Mouse (Mus musculus): ENCODE measurements around the gene Arl15.

Arl15 gene

GRCm38 (mm10) chr13:113846413-113846812 lies 52.1 kb downstream of the Arl15 start:
- DNase-seq, result no peak

GRCm38 (mm10) chr13:113850431-113851034 lies 56.2 kb downstream of the Arl15 start:
- peak in 1 of 2 experiments; percentile 24 for DNase-seq

DNA sequence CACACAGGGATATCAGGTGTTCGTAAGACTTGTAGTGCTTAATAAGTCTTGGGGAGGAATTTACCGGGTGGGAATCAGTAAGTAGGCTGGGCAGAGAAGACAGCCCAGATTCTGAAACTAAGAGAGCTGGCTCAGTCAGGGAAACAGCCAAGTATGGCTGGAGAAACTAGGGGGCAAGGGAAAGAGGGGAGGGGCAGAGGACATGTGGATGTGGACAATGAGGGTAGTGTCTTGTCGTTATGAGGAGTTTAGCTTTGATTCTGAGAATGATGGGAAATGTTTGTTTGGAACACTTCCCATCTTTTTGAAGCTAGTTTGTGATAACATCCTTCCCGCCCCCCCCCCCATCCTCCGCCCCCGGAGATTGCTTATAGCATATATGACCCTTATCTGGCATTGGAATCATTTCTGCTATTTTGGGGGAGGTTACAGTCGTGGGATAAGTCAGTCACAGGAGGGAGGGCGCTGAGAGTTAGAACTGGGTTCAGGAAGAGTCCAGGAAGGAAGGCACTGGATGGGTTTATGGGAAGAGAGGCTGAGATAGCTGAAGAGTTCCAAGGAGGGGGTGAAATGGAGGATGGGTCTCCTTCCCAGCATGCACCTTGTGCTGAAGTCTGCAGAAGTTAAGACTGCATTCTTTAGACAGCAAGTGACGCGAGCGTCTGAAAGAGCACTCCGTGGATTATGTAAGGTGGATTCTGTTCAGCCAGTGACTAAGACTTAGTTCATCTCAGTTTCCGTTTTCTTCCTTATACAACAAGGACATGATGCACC lies 57.5 kb downstream of the Arl15 start:
- DNase-seq, result no peak

DNA sequence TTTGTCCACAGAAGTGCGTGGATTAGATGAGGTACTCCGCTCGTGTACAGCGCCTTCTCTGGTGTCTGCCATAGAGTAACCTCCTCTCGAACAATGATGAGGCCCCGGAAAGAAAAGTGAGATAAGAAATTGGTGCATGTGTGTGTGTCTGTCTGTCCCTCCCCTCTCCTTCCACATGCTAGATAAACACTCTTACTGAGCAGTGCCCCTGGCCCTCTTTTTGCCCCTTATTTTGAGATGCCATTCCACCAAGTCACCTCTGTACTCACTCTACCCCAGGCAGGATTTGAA lies 58.0 kb downstream of the Arl15 start:
- no peak for DNase-seq

GRCm38 (mm10) chr13:113854146-113854545 lies 59.8 kb downstream of the Arl15 start:
- no peak for DNase-seq

GRCm38 (mm10) chr13:113854551-113855312 lies 60.4 kb downstream of the Arl15 start:
- no peak for DNase-seq

GRCm38 (mm10) chr13:113856946-113857345 lies 62.6 kb downstream of the Arl15 start:
- DNase-seq, result no peak

DNA sequence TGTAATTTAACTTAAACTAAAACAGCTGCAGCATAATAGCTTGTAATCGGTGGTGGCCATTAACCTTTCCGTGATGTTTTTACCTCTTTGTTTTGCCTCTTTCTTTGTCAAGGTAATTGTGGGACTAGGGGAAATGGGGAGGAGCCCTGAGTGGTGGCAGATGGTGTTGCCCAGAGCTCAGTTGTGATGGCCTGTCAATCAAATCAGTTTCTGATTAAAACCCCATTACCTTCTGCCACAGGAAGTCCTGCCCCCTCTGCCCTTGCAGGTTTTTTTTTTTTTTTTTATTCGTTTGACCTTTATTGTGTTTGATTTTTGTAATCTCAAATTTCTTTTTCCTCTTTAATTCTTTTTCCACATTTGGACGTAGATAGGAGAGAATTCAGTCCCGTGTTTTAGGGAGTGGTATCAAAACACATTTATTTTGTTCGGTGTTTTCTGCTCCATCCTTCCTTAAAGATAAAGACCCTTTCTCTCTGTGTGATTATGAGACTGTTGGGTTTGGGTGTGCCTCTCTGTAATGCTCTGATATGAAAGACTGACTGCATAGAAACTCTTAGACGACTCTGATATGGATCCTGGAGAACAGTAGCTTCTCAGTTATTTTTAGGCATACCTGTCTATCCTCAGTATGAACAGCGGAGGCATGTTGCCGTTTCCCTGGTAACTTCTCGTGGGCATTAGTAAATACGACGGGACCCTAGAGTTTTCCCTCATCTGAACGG lies 64.5 kb downstream of the Arl15 start:
- DNase-seq, result no peak

DNA sequence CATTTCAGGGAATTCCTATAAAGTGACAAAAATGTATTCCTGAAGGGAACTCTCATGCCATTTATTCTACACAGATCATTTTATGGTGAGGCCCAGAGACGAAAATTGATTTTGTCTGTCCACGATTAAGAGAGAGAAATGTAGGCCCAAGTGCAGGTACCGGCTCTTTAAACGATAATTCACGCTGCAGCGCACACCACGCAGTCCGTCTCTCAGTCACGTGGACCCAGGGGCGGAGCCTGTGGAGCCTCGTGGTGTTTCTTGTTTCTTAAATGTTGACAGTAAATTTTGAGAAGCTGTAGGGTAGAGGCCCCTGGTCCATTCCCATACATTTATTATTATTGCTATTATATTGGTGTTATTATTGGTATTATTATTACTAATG lies 65.1 kb downstream of the Arl15 start:
- DNase-seq, result no peak

DNA sequence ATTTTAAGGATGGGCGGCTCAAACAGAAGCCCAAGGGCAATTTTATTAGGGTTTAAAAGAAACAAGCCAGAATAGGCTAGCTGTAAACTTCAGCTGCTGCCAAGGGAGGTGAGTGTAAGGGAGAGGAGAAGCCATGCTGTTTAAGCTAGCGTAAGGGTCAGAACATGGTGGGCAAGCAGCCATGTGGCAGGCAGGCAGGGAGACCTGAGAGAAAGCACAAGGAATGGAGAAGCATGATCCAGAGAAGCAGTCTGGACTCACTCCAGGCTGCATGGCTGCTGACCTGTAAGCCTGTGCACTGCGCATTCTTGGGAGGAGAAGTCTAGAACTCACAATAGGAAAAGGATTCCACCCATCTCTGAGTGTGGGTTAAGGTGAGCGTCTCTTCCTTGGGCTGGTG lies 66.5 kb downstream of the Arl15 start:
- peak in 1 of 2 experiments; percentile 32 for DNase-seq

DNA sequence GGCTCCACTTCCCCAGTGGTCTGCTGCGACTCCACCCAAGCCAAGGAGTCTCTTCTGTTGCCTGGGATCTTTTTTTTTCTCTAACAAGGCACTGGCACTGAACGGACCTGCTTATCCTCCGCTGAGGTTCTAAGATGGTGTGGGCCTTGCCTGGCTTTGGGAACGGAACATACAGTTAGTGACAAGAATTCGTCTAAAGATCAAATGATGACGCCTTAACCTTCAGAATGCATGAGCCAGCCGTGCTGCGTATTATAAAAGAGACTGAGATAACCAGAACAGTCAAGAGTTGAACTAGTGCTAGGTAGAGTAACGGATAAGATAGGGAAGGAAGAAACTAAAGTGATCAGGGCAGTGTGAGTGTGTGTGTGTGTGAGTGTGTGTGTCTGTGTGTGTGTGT lies 66.9 kb downstream of the Arl15 start:
- no peak for DNase-seq

DNA sequence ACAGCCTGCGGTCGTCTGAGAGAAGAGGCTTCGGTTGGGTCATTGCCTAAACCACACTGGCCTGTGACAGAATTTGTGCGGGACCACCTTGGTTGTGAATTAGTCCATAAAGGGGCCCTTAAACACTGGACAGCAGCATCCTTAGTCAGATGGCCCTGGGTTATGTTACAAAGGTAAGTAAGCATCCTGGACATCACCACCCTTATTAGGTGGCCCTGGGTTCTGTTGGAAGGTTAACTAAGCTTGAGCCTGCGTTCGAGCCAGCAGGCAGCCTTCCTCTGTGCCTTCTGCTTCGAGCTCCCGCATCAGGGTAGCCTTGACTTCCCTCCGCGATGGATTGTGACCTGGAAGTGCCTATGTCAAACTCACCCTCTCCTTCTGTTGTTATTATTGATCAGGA lies 68.6 kb downstream of the Arl15 start:
- DNase-seq, result no peak

- DNase-seq, result no peak
Measured at GRCm38 (mm10) chr13:113863688-113864087, 69.4 kb downstream of the Arl15 start.

GRCm38 (mm10) chr13:113864278-113864677 lies 70.0 kb downstream of the Arl15 start:
- DNase-seq, result no peak

- peak; percentile 50 to 59 for DNase-seq
Measured at GRCm38 (mm10) chr13:113864893-113865292, 70.6 kb downstream of the Arl15 start.

- DNase-seq, result no peak
Measured at GRCm38 (mm10) chr13:113865378-113865777, 71.1 kb downstream of the Arl15 start.

GRCm38 (mm10) chr13:113865806-113866205 lies 71.5 kb downstream of the Arl15 start:
- peak; percentile 43 to 56 for DNase-seq

DNA sequence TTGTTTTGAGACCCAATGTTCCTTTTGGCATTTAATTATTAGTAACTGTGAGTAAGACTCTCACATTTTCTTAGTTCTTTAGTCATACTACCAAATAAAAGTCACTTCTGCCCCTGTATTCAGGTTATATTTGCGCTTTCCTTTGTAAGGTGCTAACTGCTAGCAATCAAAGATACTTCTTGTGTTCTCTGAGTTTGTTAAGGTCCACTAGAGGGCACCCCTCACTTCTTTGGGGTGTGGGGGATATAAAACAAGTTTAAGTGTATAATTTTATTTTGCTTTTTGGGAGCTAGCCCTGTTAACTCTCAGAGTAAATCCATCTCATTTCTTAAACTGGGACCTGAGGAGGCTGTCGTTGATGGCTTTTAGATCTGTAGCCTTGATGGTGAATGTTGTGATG lies 73.4 kb downstream of the Arl15 start:
- no peak for DNase-seq

GRCm38 (mm10) chr13:113869212-113870205 lies 75.2 kb downstream of the Arl15 start:
- peak; percentile 60 to 70 for DNase-seq

- no peak for DNase-seq
Measured at GRCm38 (mm10) chr13:113870403-113870802, 76.1 kb downstream of the Arl15 start.

DNA sequence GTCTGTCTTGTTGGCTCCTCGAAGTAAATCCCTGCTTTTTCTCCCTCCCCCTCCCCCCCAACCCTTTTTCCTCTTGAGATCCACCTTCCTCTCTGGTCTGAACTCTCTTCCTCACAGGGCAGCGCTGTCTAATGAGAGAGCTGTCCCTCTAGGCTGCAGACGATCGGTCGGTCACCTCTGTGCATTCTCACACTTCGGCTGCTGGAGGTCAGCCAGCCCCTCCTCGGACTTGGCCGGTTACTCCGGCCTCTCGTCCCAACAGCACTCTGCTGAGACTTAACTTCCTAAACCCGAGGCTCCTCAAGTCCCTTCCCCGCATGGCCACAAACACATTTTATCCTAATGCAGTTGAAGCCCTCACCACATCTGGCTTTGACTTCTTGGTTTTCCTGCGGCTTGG lies 77.5 kb downstream of the Arl15 start:
- peak in 1 of 2 experiments; percentile 33 for DNase-seq

DNA sequence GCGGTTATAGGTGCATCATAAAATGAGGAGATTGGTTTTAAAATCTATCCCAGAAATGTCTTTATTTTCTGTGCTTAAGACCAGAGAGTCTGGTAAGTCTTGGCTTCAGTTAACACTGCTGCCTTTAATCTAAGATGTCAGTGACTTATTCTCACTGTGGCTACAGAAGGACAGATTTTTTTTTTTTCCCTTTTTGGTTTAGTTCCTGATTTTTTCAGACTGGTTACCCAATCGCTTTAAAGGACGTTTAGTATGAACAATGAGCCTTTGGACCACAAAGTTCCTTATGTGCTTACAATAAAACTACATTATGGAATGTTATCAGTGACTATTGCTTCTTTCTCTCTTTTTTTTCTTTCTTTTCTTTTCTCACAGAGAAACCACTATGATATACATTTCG lies 81.4 kb downstream of the Arl15 start:
- no peak for DNase-seq
